Mouse (Mus musculus) spleen, postnatal 14 days (tissue): ENCODE data around the gene Plaa.
"Not testable (repeated sequence)": the region's sequence is repeated elsewhere in the genome, so short reads cannot be mapped to it uniquely, and the experiment has no call there.

Source experiments
- DNase-seq, 2 experiments: peaks; one replicate each; pipeline ENCODE4 v3.0.0; 2021 to 2022; ENCODE audit warnings: low spot score in 2 of 2

Plaa gene

GRCm38 (mm10) chr4:94603031-94603629 lies at the start of gene Plaa:
Plaa (minus strand) TSS chr4:94603244.
- peak; percentile 72 to 80 for DNase-seq

- DNase-seq, result not testable (repeated sequence)
These were observed 47.6 kb upstream of the Plaa start for GRCm38 (mm10) chr4:94650426-94651175.

- no peak for DNase-seq
These were observed 46.9 kb upstream of the Plaa start, which contains the start of gene Lrrc19 for GRCm38 (mm10) chr4:94649920-94650319. Lrrc19 (minus strand) TSS chr4:94650144.

DNA sequence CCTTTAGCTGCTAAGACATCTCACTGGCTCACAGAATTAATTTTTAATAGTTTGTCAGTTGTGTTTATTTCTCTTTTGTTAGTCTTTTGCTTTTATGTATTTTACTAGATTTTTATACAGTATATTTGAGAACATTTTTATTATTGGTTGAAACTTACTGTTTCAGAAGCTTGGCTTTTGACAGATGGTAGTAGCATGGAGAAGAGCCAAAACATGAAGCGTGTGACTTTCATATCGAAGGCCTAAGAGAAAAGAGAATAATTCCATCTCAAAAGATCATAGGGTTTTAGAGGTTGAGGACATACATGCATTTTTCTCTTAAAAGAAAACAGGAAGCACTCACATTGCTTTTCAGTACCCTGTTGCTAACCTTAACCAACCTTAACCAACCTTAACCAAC lies 40.1 kb upstream of the Plaa start:
- DNase-seq, result no peak

GRCm38 (mm10) chr4:94620077-94620476 lies 17.0 kb upstream of the Plaa start:
- no peak for DNase-seq

DNA sequence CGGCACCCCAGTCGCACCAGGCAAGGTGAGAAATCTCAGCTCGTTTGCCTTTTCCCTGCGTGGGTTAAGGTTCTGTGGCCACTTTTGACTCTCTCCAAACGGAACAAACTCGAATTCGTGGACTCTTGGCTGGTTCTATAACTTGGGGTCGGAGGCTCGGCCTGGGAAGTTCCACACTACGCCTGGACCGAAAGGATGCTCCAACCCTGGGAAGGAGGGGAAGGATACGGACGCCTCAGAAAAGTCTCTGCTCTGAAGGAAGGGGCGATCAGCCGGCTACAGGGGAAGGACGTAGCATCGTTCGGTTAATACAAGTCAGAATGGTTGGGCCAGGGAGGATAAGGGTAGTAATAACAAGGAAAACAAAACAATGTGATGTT lies 11.6 kb upstream of the Plaa start:
- DNase-seq, result no peak

- DNase-seq, result peak; percentile 69 to 84
These were observed 11.1 kb upstream of the Plaa start, which contains the start of gene Ift74 for GRCm38 (mm10) chr4:94613972-94614626. Ift74 (plus strand) TSS chr4:94614491.

DNA sequence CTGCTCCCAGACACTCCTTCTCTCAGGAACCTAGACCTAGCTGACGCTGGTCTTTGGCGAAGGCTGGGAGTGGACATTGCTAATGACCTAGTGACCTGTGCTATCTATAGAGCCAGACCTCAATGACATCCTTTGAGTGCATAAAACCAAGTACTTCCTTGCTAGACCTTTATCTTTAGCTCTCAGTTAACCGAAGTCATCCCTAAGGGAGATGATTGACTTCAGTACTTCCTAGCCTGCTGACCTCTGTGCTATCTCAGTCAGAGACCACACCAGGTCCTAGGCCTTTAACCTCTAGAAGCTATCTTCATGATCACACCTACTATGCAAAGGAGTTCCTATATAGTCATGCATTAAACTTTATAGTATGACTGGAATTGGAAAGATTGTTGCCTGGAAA lies 7.3 kb upstream of the Plaa start:
- DNase-seq, result no peak

DNA sequence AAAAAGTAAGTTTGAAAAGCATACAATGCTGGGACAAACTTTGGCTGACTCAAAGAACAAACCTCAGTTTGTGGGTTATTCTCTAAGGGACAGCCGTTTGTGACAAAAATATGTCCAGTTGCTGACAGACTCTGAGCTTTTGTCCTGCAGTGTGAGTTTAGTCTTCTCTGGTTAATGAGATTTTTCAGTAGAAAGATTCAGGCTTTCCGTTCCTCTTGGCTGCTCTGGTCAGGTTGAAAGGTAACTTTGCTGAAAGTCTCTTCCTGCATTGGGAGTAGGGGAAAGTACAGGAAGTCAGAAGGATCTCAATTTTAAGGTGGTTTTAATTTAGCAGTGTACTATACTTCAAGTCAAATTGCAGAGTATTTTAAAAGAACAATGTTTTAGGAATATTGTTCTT lies 2.5 kb upstream of the Plaa start:
- no peak for DNase-seq

- no peak for DNase-seq
These were observed 1.5 kb upstream of the Plaa start for GRCm38 (mm10) chr4:94604452-94605019.

DNA sequence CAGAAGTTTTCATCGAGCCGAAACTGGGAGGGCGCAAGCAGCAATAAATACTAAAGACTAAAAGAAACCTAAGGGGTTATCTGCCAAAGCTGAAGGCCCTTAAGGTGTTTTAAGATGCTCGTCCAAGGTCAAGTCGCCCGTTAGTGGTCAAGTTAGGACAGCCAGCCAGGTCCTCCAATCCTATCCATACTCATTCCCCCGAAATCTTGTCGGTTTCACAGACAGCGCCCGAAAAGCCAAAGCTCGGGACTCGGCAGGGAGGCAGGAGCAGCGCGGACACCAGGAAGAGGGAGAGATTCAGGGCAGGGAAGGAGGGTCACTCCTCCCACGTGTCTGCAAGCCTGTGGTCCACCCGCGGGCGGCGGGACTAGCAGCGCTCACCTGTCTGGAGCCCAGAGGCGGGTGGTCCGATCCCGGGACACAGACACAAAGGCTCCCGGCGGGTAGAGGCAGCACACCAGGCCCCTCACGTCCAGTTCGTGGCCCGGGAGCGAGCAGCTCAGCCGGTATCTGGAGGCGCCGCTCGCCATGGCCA lies 481 bp downstream of the Plaa start:
- no peak for DNase-seq

DNA sequence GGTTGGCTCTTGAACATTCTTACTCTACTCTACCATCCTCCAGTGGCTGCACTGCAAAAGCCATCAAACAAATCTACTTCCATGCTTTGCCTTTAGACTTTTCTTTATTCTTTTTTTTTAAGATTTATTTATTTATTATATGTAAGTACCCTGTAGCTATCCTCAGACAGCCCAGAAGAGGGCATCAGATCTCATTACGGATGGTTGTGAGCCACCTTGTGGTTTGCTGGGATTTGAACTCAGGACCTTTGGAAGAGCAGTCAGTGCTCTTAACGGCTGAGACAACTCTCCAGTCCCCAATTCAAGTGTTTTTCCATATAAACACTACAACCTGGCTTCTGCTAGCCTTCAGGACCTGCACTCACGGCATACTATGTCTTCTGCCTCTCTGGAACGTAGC lies 1.6 kb downstream of the Plaa start:
- peak in 1 of 2 experiments; percentile 5 for DNase-seq

GRCm38 (mm10) chr4:94592709-94593108 lies 10.3 kb downstream of the Plaa start:
- no peak for DNase-seq

GRCm38 (mm10) chr4:94591765-94592381 lies 11.2 kb downstream of the Plaa start:
- DNase-seq, result no peak

DNA sequence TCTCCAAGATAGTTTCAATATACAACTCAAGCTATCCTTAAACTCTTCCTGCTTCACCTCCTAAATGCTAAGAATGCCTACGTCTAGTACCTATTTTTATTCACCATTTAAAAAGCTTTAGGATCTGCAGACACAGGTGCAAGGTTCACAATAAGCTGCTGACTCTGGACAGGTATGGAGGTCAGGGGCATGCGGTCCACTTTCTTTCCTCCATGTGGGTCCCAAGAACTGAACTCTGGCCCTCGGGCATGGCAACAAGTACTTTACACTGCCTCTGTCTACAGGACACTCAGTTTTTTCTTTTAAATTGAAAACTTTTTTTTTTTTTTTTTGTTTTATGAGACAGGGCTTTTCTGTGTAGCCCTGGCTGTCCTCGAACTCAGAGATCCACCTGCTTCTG lies 30.4 kb downstream of the Plaa start:
- DNase-seq, result no peak

DNA sequence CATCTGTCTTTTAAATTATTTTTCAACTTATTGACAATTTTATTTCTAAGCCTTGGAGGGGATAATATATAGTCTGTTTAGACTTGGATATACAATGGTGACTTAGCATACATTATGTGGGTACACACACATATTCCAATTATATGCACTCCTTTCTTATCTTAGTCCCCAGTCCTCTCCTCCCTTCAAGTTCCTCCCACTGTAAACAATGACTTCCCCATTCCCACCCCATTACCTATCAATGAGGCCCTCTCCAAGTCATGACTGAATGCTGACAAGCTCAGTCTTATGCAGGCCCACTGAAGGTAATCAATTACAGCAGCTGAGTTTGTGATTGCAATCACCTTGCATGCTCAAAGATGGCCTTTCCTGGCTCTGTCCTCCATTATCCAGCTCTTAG lies 38.7 kb downstream of the Plaa start:
- no peak for DNase-seq

- DNase-seq, result no peak
These were observed 40.9 kb downstream of the Plaa start for GRCm38 (mm10) chr4:94561954-94562648.

DNA sequence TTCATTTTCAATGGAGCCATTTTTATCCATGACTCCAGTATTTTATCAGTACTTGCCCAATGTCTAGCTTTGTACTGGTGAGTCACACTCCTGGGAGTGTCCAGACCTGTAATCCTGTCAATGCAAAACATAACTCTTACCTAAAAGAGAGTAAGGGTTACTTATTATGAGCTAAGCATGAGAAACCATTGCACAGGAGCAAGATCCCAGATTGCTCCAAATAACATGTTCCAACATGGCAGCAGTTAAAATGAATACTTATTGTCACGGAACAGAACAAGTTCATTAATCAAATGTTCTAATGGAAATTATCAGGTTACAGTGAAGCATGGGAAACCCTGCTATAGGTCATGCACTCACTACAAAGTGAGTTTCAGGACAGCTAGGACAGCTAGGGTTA lies 42.7 kb downstream of the Plaa start:
- DNase-seq, result no peak

- no peak for DNase-seq
These were observed 43.8 kb downstream of the Plaa start for GRCm38 (mm10) chr4:94559266-94559665.

DNA sequence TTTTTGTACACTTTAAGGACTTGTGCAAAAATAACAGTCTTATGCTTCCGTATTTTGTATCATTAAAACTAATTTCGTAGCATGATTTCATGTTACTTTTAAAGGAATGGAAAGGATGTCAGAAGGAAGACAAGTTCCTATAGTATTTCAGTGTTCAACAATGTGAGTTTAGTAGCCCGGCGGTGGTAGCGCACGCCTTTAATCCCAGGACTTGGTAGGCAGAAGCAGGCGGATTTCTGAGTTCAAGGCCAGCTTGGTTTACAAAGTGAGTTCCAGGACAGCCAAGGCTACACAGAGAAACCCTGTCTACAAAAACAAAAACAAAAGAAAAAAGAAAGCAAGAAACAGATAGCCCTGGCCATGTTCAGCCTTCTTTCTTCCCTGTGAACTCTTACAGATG lies 45.9 kb downstream of the Plaa start:
- no peak for DNase-seq
